Mouse (Mus musculus) brain, embryonic 14.5 days (tissue): ENCODE measurements around the gene Pilra. TPM values are rescaled to one million over a fixed set of nuclear protein-coding genes. Genes with fewer than 3 reads are reported as not detected.

ENCODE experiments used
- DNase-seq: peaks from one replicate; pipeline ENCODE4 v3.0.0-alpha.2; 2011; ENCODE audit warnings: low read depth
- CTCF ChIP-seq: fragments of 200-500 bp; IDR thresholded peaks from 2 replicates; pipeline ENCODE4 v1.5.1; 2012; ENCODE audit warnings: inconsistent platforms, mild to moderate bottlenecking, moderate library complexity, borderline replicate concordance; ENCODE audit not compliant: insufficient read depth, insufficient read length; ENCODE audit errors: extremely low read depth
- POLR2A ChIP-seq: fragments of 200-500 bp; IDR thresholded peaks from 2 replicates; pipeline ENCODE4 v1.6.1; 2012; ENCODE audit warnings: mild to moderate bottlenecking, inconsistent platforms, borderline replicate concordance; ENCODE audit not compliant: poor library complexity, insufficient read depth, insufficient read length, severe bottlenecking; ENCODE audit errors: extremely low read depth
- polyA plus RNA-seq: library from polyadenylated mRNA; depleted of rRNA; stranded (reverse); fragments of >200 nt; gene quantifications from 2 replicates; pipeline ENCODE4 v1.2.3, GENCODE M21; 2012

Gene Pilra
- polyA plus RNA-seq, 1 experiment, result 0.12 TPM

DNA sequence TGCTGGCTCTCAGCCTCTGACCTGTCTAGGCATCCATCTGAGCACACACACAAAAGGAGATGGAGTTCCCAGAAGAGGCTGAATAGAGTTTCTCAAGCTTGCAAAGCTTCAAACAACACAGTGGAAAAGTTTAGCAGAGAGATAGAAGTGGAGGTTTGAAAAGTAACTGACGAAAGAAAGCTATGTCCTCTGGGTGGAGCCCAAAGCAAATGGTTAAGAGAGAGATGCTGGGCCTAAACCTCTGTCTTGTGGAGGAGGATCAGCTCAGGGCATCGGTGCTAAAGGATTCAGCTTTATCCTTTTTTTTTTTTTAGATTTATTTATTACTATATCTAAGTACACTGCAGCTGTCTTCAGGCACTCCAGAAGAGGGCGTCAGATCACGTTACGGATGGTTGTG, 27.8 kb downstream of the Pilra start:
- no peak for TF ChIP-seq POLR2A
- TF ChIP-seq CTCF, result no peak
- no peak for DNase-seq

DNA sequence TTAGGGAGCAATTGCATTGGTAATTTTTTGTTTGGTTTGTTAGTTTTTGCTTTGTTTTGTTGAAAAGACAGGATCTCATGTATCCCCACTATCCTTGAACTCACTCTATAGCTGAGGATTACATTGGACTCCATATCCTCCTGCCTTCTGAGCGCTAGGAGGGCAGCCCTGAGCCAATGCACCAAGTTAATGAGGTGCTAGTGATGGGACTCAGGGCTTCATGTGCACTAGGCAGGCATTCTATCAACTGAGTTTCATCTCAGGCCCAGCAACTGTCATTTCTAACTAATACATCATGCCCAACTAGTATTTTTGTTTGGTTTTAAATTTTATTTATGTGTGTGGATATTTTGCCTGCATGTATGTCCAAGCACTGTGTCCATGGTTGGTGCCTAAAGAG, 29.9 kb downstream of the Pilra start:
- TF ChIP-seq CTCF, result no peak
- no peak for DNase-seq

DNA sequence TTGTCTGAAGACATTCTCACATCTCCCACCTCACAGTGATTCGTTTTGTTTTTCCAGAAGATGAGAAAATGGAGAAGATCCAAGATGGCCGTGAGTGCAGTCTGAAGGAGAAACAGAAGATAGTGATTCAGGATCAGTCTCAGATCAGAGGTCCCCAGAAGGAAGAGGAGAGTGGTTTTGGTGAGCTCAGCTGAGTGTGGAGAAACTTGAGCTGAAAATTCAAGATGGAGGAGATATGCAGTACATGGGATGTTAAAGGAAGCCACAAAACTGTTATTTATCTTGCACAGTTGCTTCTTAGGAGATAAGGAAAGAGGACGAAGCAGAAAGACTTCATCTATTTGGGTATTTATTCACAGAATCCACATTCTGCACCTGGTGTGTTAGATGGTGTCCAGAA, 35.2 kb downstream of the Pilra start:
- TF ChIP-seq POLR2A (no peak), CTCF (no peak)
- no peak for DNase-seq

DNA sequence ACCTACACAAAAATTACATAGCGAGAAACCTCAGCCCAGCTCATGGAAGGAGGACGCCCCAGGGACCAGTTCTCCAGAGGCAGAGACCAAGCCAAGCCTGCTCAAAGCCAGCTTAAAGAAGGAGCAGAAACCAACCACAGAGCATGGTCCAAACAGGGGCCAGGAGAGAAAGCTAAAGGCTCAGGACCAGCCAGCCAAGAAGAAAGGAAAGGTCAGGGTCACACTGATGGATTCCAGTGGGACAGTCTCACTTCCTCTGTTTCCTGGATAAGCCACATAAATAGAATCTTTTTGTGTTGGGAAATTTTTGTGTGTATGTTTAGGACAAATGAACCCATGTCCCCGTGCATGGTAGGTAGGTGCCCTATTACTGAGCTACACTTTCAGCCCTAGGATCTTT, 39.5 kb downstream of the Pilra start:
- TF ChIP-seq CTCF (no peak), POLR2A (no peak)
- no peak for DNase-seq

DNA sequence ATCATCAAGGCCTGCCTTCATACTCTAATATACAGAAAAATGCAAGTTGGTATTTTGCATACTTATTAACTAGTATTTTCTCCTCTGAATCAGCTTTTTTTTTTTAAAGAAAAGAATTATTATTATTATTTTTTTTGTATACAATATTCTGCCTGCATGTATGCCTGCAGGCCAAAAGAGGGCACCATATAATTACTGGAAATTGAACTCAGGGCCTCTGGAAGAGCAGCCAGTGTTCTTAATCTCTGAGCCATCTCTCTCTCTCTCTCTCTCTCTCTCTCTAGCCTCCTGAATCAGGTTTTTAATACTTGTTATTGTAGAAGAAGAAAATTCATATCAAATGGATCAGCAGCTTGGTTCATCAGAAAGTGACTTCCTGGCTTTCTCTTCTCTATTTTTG, 44.5 kb downstream of the Pilra start:
- no peak for DNase-seq
- TF ChIP-seq POLR2A (no peak), CTCF (no peak)

DNA sequence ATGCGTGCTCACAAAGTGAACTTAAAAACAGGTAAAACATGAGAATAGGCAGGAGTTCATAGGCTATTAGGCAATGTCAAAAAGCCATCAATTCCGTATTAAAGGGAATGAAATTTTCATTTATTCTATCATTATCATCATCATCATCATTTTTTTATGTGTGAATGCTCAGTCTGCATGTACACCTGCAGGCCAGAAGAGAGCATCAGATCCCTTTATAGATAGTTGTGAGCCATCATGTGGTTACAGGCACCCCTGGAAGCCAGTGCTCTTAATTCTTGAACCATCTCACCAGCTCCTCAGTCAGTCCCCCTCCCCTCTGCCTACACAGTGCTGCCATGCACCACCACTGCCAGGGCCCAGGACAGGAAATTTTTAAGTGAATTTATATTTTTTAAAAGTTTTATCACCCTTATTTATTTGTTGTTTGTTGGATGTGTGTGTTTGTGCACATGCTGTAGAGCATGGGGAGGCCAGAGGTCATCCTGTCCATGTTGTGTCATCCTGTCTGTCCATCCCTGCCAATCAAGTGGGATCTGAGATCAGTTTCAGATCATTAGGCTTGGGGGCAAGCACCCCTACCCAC, 47.0 kb downstream of the Pilra start:
- DNase-seq, result no peak
- TF ChIP-seq POLR2A (no peak), CTCF (no peak)

DNA sequence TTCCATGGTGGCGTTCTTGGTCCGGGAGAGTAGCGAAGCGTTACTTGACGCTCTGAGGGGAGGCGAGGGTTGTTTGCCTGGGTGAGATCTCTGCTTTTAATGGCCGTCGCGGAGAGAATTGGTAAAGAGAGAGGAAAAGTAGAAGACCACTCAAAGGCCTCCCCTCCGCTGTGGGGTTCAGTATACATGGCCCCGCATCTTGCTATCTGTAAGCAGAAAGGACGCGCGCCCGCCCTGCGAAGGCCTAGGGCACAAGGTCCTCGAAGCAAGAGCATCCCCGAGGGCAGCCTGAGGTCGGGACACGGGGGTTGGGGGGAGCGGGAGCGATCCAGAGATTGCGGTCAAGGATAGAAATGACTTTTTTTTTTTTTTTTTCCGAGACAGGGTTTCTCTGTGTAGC, 47.9 kb downstream of the Pilra start:
- TF ChIP-seq CTCF, result no peak
- no peak for DNase-seq

DNA sequence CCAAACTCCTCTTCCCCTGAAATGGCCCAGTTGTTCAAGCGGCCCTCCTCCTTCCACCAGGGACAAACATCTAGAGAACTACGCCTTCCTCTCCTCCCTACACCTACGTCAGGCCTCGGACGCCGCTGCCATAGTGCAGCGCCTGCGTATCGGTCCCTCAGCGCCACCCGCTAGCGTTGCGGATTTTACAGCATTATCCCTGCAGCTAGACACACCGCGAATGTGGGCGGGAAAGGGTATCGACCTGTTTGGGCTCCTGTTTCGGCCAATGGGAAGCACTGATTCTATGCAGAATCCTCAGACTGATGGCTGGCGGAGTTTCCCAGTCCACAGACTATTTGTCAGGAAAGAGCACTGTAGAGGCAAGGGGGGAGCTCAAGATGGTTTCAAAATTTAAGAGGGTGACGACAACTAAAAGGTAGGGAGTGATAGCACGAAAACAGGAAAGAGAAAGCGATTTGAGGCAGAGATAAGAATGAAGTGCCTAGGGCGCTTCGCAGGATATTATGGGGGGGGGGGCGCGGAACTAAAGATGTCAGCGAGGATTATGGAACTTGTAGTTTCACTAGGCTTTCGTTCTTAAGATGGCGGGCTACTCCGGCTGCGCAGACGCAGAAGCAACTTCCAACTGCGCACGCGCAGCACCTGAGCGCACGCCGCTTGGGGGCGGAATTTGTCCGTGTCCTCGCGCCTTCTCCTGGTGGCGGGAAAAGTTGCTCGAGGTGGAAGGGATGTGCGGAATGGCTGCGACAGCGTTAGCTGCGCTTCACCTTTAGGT, 48.7 kb downstream of the Pilra start, which contains the start of the genes Mepce and Zcwpw1:
Mepce (minus strand) TSS at position 505 of the 778 bp plus-strand sequence.
Zcwpw1 (plus strand) TSS at position 648 of the 778 bp plus-strand sequence.
- TF ChIP-seq CTCF, result peak; percentile 73
- TF ChIP-seq POLR2A, result peak; percentile 32; the same call in 1 of the 2 replicates
- peak; percentile 99 for DNase-seq

DNA sequence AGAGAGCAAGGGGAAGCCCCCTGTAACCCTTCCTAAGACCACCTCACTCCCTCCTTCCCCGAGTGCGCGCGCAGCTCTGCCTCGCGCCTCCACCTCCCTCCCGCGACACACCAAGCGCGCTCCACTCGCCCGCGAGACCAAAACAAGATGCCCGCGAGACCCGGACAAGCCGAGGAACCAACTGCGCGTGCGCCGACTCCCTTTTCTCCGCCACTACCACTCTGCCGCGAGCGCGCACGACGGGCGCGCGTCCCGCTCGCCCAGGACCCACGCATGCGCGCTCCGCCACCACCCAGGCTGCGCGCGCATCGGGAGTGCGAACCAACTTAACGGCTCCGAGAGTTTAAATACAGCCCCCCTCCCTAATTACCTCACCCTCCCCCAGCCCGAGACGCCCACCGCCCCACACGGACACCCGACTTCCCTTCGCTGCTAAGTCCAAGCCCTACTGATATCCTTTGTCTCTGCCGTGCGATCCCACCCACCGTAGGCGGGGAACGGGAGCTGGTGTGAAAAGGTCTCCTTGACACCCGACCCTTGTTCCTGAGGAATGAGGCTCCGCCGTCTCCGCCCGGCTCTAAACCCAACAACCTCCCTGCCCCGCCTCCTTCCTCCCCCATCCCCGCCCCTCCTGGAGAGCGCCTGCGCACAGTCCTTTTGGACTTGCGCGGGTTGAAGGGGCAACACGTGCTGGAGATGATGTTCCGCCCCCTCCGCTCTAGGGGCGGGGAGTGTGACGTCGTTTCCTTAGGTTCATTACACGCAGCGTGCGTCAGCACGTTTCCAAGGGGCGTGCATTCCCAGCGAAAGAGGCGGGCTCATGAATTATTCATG, 49.8 kb downstream of the Pilra start:
- TF ChIP-seq CTCF (no peak), POLR2A (peak; percentile 65; the same call in 1 of the 2 replicates)
- DNase-seq, result peak; percentile 100

DNA sequence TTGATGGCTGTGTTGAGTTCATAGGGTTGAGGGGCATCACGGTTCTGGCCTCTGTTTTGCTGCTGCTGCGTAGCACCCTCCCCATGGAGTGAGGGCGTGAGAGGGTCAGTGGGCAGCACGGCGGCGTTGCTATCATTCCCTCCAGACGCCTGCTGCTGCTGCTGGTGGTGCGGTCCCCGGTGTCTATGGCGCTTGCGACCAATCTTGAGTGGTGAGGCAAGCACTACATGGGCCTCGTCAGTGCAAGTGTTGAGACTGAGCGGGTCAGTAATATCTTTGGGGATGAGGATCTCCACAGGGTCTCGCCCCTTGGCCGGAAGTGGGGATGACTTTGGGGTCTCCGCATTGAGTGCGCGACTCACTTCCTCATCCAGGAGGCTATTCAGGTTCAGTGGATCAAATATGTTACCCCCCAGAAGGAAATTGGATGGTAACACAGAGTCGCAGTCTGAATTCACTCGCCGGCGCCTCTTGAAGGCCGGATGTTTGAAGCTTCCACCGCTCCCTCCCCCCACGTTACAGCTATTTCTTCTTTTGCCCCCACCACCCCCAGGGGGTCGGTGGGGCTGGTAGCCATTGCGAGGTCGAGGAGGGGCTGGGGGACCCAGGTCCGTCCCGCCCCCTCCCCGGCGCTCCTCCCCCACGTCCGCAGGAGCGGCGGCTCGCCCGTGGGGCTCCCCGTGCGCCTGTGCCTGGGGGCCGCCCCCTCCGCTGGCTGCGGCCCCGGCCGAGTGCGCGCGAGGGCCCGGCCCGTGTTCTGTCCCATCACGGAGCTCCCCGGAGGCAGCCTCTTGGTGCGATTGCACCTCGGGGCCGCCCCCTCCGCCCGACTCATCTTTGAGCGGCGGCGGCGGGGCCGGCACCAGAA, 50.7 kb downstream of the Pilra start:
- TF ChIP-seq POLR2A (no peak), CTCF (no peak)
- peak; percentile 33 for DNase-seq

DNA sequence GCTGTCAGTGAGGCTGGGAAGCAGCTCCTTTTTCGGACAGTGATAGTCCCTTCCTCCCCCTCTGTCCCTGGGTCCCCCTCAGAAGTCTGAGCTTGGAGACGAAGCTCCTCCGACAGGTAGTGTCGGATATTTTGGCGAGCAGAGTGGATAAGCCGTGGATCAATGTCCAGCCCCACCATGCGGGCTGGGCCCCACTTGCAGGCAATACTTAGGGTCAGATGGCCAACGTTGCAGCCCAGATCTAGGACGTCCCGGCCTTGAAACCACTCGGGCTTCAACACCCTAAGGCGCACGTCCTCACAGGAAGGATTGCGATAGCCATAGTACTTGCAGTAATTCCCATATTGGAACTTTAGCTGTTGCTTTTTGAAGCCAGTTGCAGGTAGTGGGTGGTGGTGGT, 51.5 kb downstream of the Pilra start:
- TF ChIP-seq CTCF (no peak), POLR2A (no peak)
- DNase-seq, result no peak
